Mouse (Mus musculus) midbrain, embryonic 14.5 days (tissue): ENCODE results near the gene Tbx6. TPM values are rescaled to one million over a fixed set of nuclear protein-coding genes. Genes with fewer than 3 reads are reported as not detected.

Experiments used
- ATAC-seq: fragments of 200-750 bp; cut with Nextera tagmentation; 2 replicates; pipeline ENCODE4 v1.8.0; 2017; ENCODE audit warnings: moderate number of reproducible peaks, moderate library complexity; ENCODE audit not compliant: low FRiP score, low TSS enrichment
- DNase-seq: peaks from one replicate; pipeline ENCODE4 v3.0.0-alpha.2; 2015
- H3K27ac ChIP-seq: fragments of 300-500 bp; sonication (generic); replicated peaks from 2 replicates; pipeline ENCODE4 v1.5.1; 2014; ENCODE audit warnings: mild to moderate bottlenecking, low read depth, low read length, moderate library complexity
- H3K27me3 ChIP-seq: fragments of 300-500 bp; sonication (generic); 2 replicates; pipeline ENCODE4 v1.6.1; 2014; ENCODE audit warnings: low read length, control low read depth, mixed read lengths; ENCODE audit not compliant: control insufficient read depth, insufficient read depth
- H3K36me3 ChIP-seq: fragments of 300-500 bp; sonication (generic); 2 replicates; pipeline ENCODE4 v1.6.1; 2014; ENCODE audit warnings: low read length, control low read depth; ENCODE audit not compliant: control insufficient read depth, insufficient read depth
- H3K4me1 ChIP-seq: fragments of 300-500 bp; sonication (generic); 2 replicates; pipeline ENCODE4 v1.6.1; 2014; ENCODE audit warnings: mild to moderate bottlenecking, antibody characterized with exemption, low read length, control low read depth; ENCODE audit not compliant: control insufficient read depth, insufficient read depth
- H3K4me2 ChIP-seq: fragments of 300-500 bp; sonication (generic); 2 replicates; pipeline ENCODE4 v1.6.1; 2014; ENCODE audit warnings: mild to moderate bottlenecking, low read length, moderate library complexity
- H3K4me3 ChIP-seq: fragments of 300-500 bp; sonication (generic); replicated peaks from 2 replicates; pipeline ENCODE4 v1.5.1; 2014; ENCODE audit warnings: low read depth, low read length
- H3K9ac ChIP-seq: fragments of 300-500 bp; sonication (generic); replicated peaks from 2 replicates; pipeline ENCODE4 v1.6.1; 2014; ENCODE audit warnings: mild to moderate bottlenecking, low read length, moderate library complexity
- H3K9me3 ChIP-seq: fragments of 300-500 bp; sonication (generic); 2 replicates; pipeline ENCODE4 v1.6.1; 2016; ENCODE audit warnings: low read length, control low read depth, mixed read lengths; ENCODE audit not compliant: control insufficient read depth
- WGBS: fragments of 180-500 bp; shearing (Covaris S2); extraction: QIAGEN DNeasy Blood & Tissue Kit; methylation state at CpG from one replicate; pipeline ENCODE4 v1.1.7; 2014; 5-methylcytosine and 5-hydroxymethylcytosine counted together
- polyA plus RNA-seq: library from polyadenylated mRNA; unstranded; fragments of >200 nt; fragmentation: Nextera tagmentation; extraction: Ambion mirVana; gene quantifications from 2 replicates; pipeline ENCODE4 v1.2.1, GENCODE M21; 2014

Gene Tbx6
- 0.22 and 0.24 TPM in 2 replicates for polyA plus RNA-seq

DNA sequence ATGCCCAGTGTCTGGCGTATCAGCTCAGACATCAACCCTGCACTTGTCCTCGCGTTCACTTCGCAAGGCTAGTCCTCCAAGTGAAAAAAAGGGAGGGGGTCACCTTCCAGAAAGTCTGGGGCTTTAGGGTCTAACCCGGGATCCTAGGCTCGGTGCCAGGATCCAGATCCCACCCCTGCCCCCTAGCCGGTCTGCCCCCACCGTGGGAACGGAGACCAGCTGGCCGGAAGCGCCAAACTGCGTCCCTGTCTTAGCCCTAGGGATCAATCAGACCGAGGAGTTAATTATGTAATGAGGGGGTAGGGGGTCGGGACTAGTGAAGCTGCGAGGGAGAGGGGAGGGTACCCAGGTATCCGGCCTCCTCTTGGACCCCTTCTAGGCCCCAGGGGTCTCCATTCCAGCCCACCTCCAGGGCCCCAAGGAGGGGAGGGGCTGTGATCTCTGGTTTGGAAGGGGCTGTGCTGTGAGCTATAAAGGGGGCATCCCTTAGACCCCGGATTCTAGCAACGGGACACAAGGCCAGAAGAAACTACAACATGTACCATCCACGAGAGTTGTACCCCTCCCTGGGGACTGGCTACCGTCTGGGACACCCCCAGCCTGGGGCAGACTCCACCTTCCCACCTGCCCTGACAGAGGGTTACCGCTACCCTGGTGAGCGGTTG, at the start of gene Tbx6:
TSS of gene Tbx6 (plus strand) at position 513 of the 665 bp plus-strand sequence.
- ATAC-seq: peak; percentile 2; the same call in 1 of the 2 replicates
- Histone ChIP-seq H3K4me1 (peaks cover 31% of the 10 kb centered on the region), H3K27me3 (no peaks in the 10 kb centered on the region), H3K4me3 (peak within 1 kb of the TSS; percentile 42), H3K27ac (peak within 1 kb of the TSS; percentile 83), H3K36me3 (peaks cover 31% of the 10 kb centered on the region), H3K9me3 (no peaks in the 10 kb centered on the region), H3K9ac (peak within 1 kb of the TSS; percentile 34), H3K4me2 (peak within 1 kb of the TSS; percentile 83)
- no peak for DNase-seq
- 6% methylated on average over 22 of the region's 22 CpGs for WGBS

- Histone ChIP-seq H3K36me3 (no peaks in the 10 kb centered on the region), H3K27me3 (no peaks in the 10 kb centered on the region), H3K4me3 (no peak overlapping the region), H3K9ac (no peak overlapping the region), H3K4me1 (no peaks in the 10 kb centered on the region), H3K27ac (no peak overlapping the region), H3K9me3 (no peaks in the 10 kb centered on the region), H3K4me2 (no peak overlapping the region)
- DNase-seq: no peak
- 86% methylated on average over 8 of the region's 8 CpGs for WGBS
- no peak for ATAC-seq
Observed at GRCm38 (mm10) chr7:126736122-126736521, 45.2 kb upstream of the Tbx6 start.

DNA sequence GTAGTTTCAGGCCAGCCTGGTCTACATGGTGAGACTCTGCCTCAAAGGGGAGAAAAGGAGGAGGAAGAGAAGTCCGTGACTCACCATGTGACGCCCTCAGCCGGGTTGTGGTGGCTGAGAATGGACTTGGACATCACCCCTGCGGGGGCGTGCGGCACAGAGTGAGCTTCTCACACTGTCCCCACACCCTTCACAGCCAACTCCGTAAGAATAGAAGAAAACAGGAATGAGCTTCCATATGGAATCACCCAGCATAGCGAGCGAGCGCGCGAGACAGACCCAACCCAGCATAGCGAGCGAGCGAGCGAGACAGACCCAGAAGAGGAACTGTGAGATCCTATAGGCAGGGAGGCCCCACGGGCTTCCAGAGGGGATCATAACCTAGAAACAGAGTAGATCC, 41.7 kb upstream of the Tbx6 start:
- H3K27ac ChIP-seq: no peak overlapping the region
- H3K9me3 ChIP-seq: no peaks in the 10 kb centered on the region
- no peaks in the 10 kb centered on the region for H3K4me1 ChIP-seq
- 75% methylated on average over 17 of the region's 17 CpGs for WGBS
- no peak for DNase-seq
- H3K36me3 ChIP-seq: no peaks in the 10 kb centered on the region
- ATAC-seq: no peak
- H3K4me3 ChIP-seq: no peak overlapping the region
- H3K9ac ChIP-seq: no peak overlapping the region
- H3K4me2 ChIP-seq: no peak overlapping the region
- H3K27me3 ChIP-seq: no peaks in the 10 kb centered on the region

- Histone ChIP-seq H3K4me3 (no peak overlapping the region), H3K36me3 (no peaks in the 10 kb centered on the region), H3K4me1 (no peaks in the 10 kb centered on the region), H3K27me3 (no peaks in the 10 kb centered on the region), H3K9me3 (no peaks in the 10 kb centered on the region), H3K9ac (no peak overlapping the region), H3K27ac (no peak overlapping the region), H3K4me2 (no peak overlapping the region)
- no peak for DNase-seq
- ATAC-seq: no peak
- whole genome bisulfite sequencing: 65% methylated on average over 13 of the region's 13 CpGs
Observed at GRCm38 (mm10) chr7:126740132-126740735, 41.0 kb upstream of the Tbx6 start.

DNA sequence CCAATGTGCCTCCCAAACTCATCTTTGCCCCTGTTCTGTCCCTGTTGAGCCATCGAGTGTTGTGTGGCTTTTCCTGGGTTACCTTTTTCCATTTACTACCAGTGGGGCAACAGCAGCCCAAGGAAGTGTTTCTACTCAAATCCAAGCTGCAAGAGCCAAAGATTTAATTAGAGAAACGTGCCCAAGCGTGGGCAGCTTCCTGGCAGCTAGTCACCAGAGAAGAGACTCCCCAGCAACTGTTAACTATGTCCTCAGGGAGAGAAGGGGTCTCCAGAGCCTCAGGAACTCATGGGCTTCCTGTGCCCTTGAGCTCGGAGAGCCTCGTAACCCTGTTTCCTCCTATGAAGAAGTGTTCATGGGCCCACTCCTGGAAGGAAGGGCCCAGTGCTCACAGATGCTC, 40.3 kb upstream of the Tbx6 start:
- ATAC-seq (no peak), DNase-seq (no peak)
- no peak overlapping the region for H3K4me3 ChIP-seq
- 85% methylated on average over 5 of the region's 5 CpGs for WGBS
- H3K4me2 ChIP-seq: no peak overlapping the region
- no peaks in the 10 kb centered on the region for H3K4me1 ChIP-seq
- H3K36me3 ChIP-seq: no peaks in the 10 kb centered on the region
- no peak overlapping the region for H3K9ac ChIP-seq
- no peaks in the 10 kb centered on the region for H3K9me3 ChIP-seq
- H3K27ac ChIP-seq: no peak overlapping the region
- H3K27me3 ChIP-seq: no peaks in the 10 kb centered on the region

DNA sequence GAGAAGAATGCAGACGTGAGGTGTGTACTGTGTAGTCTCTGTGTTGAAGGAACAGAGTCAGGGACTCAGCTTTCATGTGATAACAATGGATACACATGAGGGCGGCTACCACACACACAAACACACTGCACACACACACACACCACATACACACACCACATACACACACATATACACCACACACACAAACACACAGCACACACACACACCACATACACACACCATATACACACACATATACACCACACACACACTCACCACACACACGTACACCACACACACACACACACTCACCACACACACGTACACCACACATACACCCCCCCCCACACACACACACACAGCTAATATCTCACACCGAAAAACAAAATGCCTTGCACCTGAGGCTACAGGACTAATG, 39.8 kb upstream of the Tbx6 start:
- no peaks in the 10 kb centered on the region for H3K4me1 ChIP-seq
- H3K4me2 ChIP-seq: no peak overlapping the region
- ATAC-seq (no peak), DNase-seq (no peak)
- H3K36me3 ChIP-seq: no peaks in the 10 kb centered on the region
- H3K9ac ChIP-seq: no peak overlapping the region
- WGBS: 91% methylated on average over 5 of the region's 5 CpGs
- H3K27ac ChIP-seq: no peak overlapping the region
- no peak overlapping the region for H3K4me3 ChIP-seq
- no peaks in the 10 kb centered on the region for H3K27me3 ChIP-seq
- H3K9me3 ChIP-seq: no peaks in the 10 kb centered on the region

GRCm38 (mm10) chr7:126741964-126742482, 39.3 kb upstream of the Tbx6 start:
- H3K4me1 ChIP-seq: no peaks in the 10 kb centered on the region
- no peak overlapping the region for H3K4me2 ChIP-seq
- H3K9me3 ChIP-seq: no peaks in the 10 kb centered on the region
- no peaks in the 10 kb centered on the region for H3K27me3 ChIP-seq
- H3K27ac ChIP-seq: no peak overlapping the region
- H3K36me3 ChIP-seq: no peaks in the 10 kb centered on the region
- H3K9ac ChIP-seq: no peak overlapping the region
- DNase-seq: no peak
- WGBS: 94% methylated on average over 13 of the region's 13 CpGs
- no peak overlapping the region for H3K4me3 ChIP-seq
- ATAC-seq: no peak

GRCm38 (mm10) chr7:126746066-126746465, 35.2 kb upstream of the Tbx6 start:
- H3K36me3 ChIP-seq: no peaks in the 10 kb centered on the region
- no peaks in the 10 kb centered on the region for H3K27me3 ChIP-seq
- ATAC-seq (no peak), DNase-seq (no peak)
- no peak overlapping the region for H3K9ac ChIP-seq
- WGBS: 93% methylated on average over 12 of the region's 12 CpGs
- H3K27ac ChIP-seq: no peak overlapping the region
- H3K9me3 ChIP-seq: no peaks in the 10 kb centered on the region
- no peak overlapping the region for H3K4me3 ChIP-seq
- no peak overlapping the region for H3K4me2 ChIP-seq
- H3K4me1 ChIP-seq: no peaks in the 10 kb centered on the region

DNA sequence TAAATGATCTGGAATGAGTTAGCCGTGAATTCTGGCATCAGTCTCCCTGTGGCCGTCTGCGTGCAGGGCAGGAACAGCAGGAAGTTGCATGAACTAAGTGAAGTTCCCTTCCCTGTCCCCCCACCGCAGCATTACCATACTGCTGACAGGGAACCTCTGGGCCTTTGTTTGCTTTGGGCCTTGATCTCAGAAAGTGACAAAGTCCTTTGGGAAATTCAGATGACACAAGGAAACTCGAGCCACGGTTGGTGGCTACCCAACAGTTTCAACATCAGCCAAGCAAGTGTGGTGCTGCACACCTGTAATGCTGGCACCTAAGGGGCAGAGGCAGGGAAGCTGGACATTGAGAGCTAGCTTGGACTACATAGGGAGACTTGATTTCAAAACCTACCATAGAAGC, 34.5 kb upstream of the Tbx6 start:
- Histone ChIP-seq H3K4me1 (no peaks in the 10 kb centered on the region), H3K9ac (no peak overlapping the region), H3K36me3 (no peaks in the 10 kb centered on the region), H3K4me2 (no peak overlapping the region), H3K9me3 (no peaks in the 10 kb centered on the region), H3K27me3 (no peaks in the 10 kb centered on the region), H3K27ac (no peak overlapping the region), H3K4me3 (no peak overlapping the region)
- DNase-seq (no peak), ATAC-seq (no peak)
- 51% methylated on average over 6 of the region's 6 CpGs for WGBS
